Mouse (Mus musculus) kidney, adult 11 months (tissue): Measurements from ENCODE around the gene Tmem140.
A peak's percentile ranks its signal among the peaks of the same experiment; 100 is the strongest.

ENCODE experiments used
- DNase-seq: peaks from one replicate; pipeline ENCODE4 v3.0.0; 2022

Tmem140 gene

DNA sequence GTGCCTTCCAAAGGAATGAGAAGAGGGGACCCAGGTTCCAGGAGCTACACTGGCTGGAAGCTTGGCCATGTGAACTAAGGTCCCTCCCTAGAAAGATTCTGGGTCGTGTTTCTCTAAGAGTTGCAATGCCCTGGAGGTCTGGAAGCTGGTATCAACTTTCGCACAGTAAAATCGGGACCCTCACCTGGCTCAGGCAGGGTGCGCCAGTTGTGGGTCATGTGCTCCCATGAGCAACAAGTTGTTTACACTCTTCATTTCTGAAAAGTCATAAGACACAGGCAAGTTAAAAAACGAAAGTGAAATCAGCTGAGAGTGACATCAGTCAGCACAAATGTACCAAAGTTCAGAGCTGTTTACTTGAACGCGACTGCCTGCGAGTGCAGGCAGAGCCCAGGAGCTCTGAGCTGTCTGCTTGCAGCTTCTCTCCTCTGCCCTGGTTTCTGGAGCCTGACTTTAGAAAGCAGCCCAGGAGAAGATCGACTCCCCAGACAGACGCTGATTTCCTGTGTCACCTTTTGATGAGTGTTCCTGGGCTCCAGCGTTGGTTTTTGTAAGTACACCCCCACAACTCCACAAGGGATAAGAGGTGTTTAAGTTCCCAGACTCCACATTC, at the start of gene Tmem140:
Tmem140 (plus strand) TSS at position 356 of the 613 bp plus-strand sequence.
- peak; percentile 70 for DNase-seq

DNA sequence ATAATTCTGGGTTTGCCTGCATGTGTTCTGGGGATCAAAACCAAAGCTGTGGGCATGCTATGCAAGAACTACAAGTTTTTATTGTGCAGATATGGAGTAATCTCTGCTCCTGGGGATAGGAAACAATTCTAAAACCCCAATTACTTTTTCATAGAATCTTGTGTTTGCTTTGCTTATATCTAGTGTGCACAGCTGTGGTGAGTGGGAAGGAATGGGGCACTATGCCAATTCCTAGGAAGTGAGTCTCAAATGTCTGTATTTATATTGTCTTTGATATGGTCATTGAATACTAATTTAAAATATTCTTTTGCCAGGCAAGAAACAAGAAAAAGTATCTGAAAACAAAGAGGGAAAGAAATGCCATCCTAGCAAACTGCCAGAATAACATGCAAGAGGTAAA, 38.5 kb upstream of the Tmem140 start:
- no peak for DNase-seq

DNA sequence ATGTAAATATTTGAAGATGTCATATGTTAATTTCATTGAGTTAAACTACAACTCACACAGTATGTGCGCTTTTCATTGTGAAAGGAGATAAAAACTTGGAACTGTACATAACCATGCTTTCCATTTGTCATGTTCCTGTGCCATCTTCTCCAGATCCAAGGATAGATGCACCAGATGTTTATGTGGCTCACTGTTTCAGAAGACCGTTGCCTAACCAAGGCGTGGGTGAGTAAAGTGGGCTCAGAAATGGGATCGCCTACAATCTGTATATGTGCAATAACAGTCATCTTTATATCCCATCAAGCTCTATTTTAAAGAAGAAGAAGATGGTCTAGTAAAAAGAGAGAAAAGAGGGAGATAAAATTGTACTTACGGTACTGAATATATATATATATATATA, 30.6 kb upstream of the Tmem140 start:
- DNase-seq, result no peak

DNA sequence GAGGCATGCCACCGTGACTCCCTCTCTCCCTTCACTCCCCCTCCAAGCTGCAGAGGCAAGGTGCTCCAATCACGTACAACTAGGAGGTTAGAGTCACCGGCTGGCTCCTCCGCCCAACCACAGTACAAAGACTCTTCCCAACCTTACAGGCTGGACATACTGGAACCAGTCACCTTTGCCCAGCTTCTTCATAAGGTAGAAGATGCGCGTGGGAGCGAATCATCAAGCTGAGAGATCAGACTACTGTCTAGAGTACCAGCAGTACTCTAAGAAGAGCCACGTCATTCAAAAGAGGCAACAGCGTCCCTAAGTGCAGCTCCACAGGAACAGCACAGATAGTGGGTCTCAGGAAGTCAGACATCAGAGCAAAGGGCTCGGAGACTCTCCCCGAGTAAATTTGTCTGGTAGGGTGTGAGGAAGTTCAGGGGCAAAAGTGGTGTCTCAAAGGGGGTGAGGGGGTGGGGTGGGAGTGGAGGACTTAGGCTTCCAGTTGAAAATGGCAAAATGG, 1.3 kb upstream of the Tmem140 start:
- DNase-seq, result no peak

DNA sequence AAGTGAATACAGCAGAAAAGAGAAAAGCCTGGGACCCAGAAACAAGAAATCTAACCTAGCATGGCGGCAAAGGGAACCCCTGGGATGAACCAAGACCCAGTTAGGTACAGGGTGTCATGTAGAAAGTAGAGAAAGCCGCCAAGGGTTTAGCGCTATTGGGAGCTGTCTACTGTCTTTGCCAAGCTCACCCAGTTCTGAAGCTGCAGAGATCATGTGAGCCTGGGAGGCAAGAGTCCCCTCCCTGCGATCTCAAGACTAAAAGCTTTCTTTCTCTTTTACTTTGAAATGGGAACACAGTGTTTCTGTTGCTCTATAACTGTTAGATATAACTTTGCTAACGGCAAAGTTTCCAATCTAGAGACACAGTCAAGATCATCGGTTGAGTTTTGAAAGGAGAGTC, 565 bp upstream of the Tmem140 start:
- peak; percentile 24 for DNase-seq

DNA sequence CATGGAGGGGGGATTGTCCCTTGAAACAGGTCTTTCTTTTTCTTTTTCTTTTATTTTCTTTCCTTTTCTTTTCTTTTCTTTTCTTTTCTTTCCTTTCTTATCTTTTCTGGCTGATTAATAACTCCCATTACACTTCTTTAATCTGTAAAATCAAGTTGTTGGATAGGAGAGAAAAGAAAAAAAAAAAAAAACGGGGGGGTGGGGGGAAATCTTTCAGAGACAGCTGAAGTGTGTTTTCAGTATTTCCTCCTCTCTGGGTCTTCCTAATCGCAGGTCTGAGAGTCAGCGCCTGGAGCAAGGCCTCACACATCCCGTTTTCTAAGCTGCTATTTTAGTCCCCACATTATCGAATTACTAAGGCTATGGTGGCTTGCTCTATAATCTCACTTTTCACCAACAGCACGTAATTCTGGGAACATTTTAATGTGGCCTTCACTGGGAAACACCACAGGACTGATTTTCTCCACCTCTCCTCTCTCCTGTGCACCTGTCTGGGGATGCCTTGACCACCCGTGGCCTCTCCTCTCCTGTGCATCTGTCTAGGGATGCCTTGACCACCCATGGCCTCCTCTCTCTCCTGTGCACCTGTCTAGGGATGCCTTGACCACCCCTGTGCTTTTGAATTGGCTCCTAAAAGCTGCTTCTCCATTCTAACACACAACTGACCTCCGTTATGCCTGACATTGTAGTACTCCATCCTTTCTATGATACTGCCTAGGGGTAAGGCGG, 1.0 kb downstream of the Tmem140 start:
- DNase-seq, result no peak

DNA sequence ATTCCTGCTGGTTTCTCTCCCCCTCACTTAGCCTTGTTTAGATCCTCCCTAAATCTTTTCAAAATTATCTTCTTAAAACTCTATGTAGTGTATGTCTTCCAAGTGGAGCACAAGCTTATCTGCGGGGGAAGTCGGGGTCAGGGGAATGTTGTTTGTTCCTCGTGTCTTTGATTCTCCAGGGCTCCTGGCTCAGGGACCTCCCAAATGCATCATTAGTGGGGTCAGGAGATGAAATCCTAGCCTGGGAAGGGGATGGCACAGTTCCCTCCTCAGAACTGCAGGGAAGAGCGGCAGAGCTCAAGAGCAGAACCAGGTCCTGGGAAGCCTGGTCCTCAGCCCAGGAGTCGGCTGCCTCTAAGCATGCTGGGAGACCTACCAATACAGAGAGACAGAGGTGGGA, 2.3 kb downstream of the Tmem140 start:
- peak; percentile 28 for DNase-seq

DNA sequence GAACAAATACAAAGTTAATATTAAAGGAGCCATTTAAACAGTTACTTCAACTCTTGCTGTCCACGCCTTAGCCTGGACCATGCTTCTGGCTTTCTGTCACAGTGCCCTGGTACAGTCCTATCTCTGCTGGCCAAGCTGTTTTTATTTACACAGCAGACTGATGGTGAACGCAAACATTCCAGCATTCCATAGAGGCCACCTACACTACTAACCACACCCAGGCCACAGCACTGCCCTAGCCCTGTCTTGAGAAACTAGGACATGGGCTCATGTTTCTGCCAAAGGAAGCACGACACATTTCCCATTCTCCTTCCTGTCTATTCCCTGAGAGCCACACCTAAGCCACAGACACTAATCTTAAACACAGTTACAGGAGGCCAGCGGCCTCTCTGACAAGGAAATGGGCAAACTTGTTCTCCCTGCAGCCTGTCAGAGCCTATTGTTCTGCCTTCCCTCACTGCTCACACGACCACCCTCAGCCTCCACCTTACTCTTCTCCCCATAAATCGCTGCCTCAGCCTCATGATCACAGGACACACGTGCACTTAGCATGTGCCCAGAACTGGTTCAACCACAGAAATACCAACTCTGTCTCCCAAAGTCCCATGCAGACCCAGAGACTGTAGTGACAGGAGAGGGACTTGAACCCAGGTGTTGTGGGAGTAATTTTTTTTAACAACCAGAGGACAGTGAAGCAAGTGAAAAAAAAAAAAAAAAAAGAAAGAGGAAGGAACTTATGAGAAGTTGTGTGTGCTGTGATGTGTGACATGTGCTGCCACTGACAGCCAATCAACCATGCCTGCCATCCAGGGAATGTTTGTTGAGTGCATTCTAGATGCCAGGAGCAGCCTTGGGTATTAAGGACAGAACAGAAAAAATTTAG, 3.0 kb downstream of the Tmem140 start:
- DNase-seq, result peak; percentile 77

DNA sequence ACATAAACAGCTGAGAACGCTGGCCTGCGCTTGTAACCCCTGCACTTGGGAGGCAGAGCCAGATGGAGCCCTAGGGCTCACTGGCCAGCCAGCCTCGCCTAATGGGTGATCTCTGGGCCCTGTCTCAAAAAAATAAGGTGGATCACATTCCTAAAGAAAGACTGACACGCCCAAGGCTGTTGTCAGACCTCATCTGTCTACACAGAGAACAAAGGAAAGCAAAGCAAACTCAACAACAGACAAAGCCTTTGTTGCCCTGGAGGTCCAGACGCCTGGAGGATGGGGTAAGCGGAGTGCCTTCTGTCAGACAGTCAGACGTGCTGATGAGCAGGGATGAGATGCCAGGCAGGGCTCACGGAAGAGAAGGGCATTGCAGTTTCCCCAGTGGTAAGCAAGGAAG, 3.8 kb downstream of the Tmem140 start:
- no peak for DNase-seq

DNA sequence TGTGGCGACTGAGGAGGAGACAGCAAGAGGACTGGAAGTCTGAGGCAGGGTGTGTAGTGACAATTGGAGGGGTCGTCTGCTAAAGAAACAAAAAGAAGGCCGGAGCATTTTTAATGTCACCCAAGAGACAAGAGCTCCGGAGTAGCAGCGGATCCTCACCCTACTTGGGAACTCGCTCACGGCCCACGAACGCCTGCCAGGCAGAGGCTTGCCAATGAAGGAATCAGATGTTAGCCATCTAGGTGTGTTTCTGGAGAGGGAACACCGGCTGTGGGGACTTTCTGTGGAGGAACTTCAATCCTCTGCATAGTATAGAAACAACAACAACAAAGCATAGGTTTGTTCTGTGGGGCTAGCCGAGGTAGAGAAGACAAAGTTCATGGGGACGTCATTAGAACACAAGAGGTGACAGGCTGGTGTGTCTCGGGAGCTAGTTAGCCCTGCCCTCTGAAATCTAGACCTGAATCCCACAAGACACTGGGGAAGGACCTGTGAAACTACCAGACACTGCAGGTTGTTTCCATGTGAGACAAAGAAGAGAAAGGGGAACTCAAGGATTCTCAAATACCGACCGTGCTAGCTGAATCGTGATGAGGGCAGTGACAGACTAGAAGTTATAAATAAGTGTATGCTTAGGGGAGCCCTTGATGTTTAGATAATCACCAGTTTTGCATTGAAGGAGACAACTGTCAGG, 4.5 kb downstream of the Tmem140 start:
- no peak for DNase-seq

DNA sequence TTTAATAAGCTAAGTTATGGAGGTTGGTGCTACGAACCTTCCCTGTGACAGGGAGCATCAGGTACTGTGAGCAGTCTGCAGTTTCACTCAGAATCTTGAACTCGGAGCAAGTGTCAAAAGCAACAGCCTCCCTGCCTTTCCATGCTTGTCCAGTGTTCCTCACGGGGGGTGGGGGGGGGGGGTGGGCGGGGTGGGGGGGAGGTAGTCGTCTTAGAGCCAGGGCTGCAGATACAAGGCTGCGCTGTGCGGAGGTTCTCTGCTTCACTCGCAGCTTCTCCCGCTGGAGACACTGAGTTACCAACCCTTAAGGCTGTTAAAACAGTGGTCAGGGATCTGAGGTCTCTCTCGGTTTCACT, 5.0 kb downstream of the Tmem140 start:
- no peak for DNase-seq

DNA sequence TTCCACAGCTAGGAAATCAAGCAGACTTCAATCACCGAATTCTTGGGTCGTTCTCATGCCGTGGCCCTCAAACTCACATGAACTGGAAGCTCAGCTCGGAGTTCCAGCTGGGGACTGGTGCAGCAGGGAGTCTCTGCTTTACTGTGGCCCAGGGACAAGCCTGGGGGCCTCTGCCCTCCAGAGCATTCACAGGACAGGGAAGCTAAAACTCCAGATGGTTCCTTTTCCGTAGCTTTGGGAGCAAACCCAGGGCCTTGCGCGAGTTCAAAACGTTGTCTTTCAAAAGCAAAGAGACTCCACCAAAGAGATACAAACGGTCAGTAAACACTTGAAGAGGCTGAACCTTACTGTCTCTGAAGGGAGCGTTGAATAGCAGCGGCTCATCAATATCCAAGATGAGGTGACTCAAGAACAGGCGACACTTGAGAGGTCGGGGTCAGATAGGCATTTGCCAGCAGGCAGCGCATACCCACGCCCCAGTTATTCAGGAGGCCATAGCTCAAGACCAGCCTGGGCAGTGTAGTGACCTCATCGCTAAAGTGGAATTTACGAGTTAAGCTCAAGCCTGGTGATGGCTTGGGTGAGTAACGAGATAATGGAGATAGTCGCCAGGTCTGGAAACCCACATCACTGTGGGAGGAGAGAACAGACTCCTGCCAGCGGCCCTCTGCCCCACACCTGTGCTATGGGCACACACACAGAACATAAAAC, 5.7 kb downstream of the Tmem140 start:
- no peak for DNase-seq

DNA sequence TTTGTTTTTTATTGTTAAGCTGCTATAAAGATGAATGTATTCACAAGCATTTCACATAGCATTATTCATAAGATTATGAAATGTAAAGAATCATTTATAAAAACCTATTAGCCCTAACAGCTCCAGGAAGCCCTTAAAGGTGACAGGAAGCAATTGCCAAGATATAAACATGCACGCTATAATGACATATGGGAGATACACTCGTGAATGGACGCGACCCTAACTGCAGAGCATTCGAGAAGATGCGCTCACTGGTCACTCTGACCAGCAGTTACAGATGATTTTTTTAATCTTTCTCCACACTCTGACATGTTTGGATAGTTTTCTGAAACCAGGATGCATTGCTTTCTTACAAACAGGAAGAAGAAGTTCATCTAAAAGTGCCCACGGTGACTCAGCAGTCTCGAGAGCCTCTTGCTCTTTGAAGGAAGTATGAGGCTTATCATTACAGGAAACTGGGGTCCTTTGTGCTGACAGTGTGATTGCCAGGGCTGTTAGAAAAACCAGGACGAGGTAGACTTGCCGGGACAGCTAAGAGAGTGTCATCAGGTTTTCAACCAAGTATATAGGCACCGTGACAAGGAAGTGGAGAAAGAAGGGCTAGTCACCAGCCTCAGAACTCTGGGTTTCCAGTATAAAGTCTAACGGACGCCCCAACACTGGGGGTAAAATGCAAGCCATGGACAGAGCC, 6.4 kb downstream of the Tmem140 start:
- no peak for DNase-seq

DNA sequence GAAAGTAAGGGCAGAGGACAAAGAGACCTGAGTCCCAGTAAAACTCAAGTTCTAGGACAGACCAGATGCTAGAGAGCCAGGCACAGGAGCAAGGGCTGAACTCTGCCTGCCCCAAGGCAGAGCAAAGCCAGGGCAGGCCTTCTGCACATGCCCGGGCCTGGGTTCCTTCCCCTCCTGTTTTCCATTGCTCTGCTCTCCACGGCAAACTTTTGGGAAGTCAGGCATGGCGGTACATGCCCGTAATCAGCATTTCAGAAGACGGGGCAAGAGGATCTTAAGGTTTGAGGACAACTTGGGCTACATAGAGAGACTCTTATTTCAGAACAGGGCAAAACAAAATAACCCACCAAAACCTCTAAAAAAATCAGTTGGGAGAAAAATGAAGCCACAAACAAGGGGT, 7.2 kb downstream of the Tmem140 start:
- DNase-seq, result no peak

DNA sequence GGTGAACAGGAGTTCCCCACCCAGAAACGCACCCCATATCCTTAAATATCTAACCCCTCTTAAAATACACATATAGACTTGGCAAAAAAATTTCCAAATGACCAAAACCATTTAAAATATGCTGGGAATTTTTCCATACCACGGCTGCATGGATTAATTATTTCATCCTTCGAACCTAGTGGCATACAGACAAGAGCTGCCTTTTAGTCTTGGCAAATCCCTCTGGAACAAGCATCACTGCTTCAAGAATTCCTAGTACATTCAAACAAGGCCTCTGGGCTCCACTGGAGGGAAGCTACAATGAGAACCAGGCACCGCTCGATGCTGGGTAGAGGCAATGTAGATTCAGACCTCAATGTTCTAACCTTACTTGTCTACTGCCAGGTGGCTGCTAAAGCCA, 7.8 kb downstream of the Tmem140 start:
- DNase-seq, result no peak

DNA sequence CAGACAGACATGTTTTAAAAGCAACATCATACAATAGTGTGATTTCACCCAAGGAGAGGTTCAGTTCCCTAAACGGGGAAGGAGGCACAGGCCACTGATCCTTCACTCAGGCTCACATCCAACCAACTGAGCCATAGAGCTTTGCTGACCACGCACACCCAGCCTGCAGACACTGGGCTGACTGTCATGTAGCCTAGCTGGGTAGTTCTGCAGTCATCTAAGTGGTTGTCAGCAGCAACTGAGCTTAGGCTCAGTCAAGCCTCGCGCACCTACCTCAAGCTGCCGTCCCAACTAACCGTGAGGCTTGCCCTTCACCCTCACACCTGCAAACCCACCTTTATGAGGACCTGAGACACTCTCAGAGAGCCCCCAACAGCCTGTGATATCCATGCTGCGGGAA, 9.0 kb downstream of the Tmem140 start:
- DNase-seq, result no peak

DNA sequence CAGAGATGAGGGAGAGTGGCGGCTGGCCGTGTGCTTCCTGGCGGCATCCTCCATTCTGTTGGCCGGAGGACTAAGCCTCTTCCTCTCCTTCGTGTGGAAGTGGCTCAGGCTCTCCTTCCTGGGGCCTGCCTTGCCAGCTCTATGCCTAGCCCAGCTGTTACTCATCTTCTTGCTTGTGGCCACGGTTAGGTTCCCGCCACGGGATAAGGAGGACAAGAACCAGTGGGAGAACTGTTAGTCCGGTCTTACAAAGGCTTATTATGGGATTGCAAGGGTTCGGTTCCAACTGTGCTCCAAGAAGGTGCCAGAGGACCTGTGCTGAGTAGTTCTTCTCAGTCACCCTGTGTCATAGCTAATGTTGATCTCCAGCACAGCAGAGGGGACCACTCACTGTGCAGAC, 9.9 kb downstream of the Tmem140 start:
- DNase-seq, result no peak

DNA sequence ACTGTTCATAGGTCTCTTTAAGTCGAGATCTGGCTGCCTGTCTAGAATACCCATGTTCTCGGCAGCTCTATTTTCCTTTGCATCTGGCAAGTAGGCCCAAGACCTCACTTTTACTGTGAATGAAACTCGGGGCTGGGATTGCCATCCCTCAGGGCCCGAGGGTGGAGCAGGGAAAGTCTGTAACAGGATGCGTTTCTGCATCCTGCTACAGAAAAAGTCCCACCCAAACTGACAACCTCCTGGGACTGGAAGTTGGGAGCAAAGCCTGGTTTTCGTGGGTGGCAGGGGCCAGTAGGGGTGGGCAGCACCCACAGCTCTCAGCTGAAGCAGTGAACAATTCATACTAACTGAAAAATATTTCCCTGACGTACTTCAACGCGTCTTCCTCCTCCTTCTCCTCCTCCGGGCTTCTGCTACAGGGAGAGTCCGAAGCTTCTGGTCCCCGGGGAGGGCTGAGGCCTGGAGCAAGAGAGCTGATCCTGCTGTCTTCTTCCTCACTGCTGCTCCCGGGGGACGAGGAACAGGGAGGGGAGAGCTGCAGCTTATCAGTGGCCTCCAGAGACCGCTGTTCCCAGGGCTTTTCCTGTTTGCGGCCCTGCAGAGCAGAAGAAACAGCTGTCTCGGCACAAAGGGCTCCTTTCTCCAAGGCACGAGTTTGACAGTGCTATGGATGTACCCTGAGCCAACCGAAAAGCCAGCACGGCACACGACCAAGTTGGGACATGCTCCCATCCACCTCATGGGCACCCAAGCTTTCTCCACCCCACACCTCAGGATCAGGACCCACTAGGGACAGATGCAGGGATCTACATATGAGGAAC, 11.4 kb downstream of the Tmem140 start:
- DNase-seq, result peak; percentile 80

DNA sequence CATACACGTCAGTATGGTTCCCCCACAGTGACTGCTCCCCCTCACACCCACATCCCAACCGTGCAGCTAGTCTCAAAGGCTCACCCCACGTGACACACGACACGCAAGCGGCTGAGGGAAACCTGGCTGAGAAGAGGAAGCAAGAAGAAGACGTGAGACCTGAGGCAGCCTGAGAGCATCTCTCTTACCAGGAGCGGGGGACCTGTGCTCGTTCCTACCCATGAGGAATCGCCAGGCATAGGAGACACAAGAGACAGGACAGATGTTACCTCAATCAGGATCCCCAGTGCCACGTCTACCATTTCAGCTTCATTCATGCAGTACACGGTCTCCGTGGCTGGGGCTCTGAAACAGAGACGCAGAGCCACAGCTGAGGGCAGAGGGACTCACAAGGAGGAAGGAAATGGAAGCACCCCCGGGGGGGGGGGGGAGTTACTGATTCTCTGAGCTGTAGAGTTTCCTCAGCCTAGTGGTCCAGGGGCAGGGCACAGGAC, 12.4 kb downstream of the Tmem140 start:
- DNase-seq, result no peak

DNA sequence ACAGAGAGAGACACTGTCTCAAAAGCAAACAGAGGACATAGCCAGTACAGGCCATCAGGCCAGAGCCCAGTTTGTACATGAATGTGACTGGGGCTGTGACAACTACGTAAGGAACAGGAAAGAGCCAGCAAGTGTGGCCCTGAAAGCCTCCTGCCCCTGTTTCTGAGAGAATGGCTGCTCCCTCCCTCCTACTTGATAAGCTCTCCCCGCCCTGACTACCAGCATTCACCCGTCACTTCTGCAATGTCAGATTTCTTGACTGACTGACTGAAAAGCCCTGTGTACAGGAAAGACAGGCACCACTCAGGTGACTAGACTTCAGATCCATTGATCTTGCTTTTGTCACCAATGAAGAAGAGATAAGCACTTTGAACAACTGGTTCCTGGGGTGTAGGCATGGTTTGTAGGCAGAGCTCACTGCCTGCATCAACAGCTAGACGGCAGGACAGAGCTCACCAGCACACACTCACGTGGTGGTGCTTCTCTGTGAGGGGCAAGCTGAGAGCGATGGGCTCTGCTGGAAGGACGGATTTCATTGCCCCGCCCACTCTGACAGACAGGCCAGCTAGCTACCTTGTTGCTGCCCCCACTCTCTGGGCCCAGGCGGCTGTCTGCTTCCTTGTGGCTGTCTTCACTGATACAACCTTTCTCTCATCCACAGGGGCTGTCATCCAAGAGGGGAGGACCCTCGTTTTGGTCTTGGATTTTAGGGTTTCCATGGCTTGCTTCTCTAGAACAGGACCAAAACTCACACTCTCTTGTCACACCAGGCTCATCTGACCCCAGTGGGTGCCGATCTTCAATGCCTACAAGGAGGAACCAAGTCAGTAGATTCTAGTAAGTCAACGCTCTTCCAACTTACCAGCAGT, 13.3 kb downstream of the Tmem140 start:
- peak; percentile 1 for DNase-seq
